Comparison of ENCODE assay signal across 8 mouse cellular contexts in genomic region chrX:71050677-71051311, GRCm38 (mm10). TPM values are rescaled to one million over a fixed set of nuclear protein-coding genes. Genes with fewer than 3 reads are reported as not detected.
A peak's percentile ranks its signal among the peaks of the same experiment; 100 is the strongest.
DNase-seq lines count a peak whose midpoint lies in the region; ATAC-seq lines count a peak whose summit lies in the region.

No protein-coding gene starts in this region.

- peaks cover 3% of the 10 kb centered on the region; the same call in 1 of the 2 replicates for H3K27me3 ChIP-seq in hindbrain, embryonic 16.5 days (replicated peaks; ENCODE audit: control insufficient read depth, insufficient read depth, low read length)
- H3K27me3 ChIP-seq in limb, embryonic 15.5 days, result peaks cover 63% of the 10 kb centered on the region

- H3K4me3 ChIP-seq in hindbrain, embryonic 16.5 days (ENCODE audit: low read length), result peak overlapping the region; percentile 59
- H3K4me3 ChIP-seq in limb, embryonic 15.5 days, result peak overlapping the region; percentile 47

- peak; percentile 93 for DNase-seq in heart, adult 11 months
- DNase-seq in heart, adult 8-10 months (ENCODE audit: low spot score), result no peak
- peak; percentile 34 to 52 for DNase-seq in cerebellum, adult 18-20 months
- DNase-seq in frontal cortex, postnatal 10 days (ENCODE audit: low spot score in 2 of 2), result peak; percentile 9 to 27
- peak; percentile 28 for DNase-seq in retina, embryonic 14.5 days (ENCODE audit: low spot score)

- no peaks in the 10 kb centered on the region for H3K9me3 ChIP-seq in hindbrain, embryonic 16.5 days (ENCODE audit: control insufficient read depth, low read length)
- H3K9me3 ChIP-seq in limb, embryonic 15.5 days, result no peaks in the 10 kb centered on the region; the same call in 1 of the 2 replicates

- peak overlapping the region; percentile 71 for H3K4me2 ChIP-seq in hindbrain, embryonic 16.5 days (ENCODE audit: low read length)
- H3K4me2 ChIP-seq in limb, embryonic 15.5 days, result peak overlapping the region; percentile 67

- peak overlapping the region; percentile 71 for H3K9ac ChIP-seq in hindbrain, embryonic 16.5 days (ENCODE audit: low read depth, low read length)
- H3K9ac ChIP-seq in limb, embryonic 15.5 days, result 0 out of 2 replicates have a peak overlapping the region, but pooled peaks have one; percentile 4

- peak overlapping the region; percentile 76 for H3K27ac ChIP-seq in hindbrain, embryonic 16.5 days (ENCODE audit: low read depth, low read length)
- no peak overlapping the region for H3K27ac ChIP-seq in limb, embryonic 15.5 days

- H3K36me3 ChIP-seq in hindbrain, embryonic 16.5 days (ENCODE audit: control insufficient read depth, insufficient read depth, low read length), result no peaks in the 10 kb centered on the region
- H3K36me3 ChIP-seq in limb, embryonic 15.5 days, result no peaks in the 10 kb centered on the region

- no peaks in the 10 kb centered on the region for H3K4me1 ChIP-seq in hindbrain, embryonic 16.5 days (ENCODE audit: control insufficient read depth, insufficient read depth, low read depth, low read length)
- H3K4me1 ChIP-seq in limb, embryonic 15.5 days, result peaks cover 2% of the 10 kb centered on the region; the same call in 1 of the 2 replicates

- peak; percentile 37 for ATAC-seq in hindbrain, embryonic 16.5 days
- no peak for ATAC-seq in limb, embryonic 15.5 days (ENCODE audit: insufficient number of reproducible peaks, low FRiP score, low TSS enrichment, low read depth)
- no peak for ATAC-seq in megakaryocyte-erythroid progenitor cell, adult 5-6 weeks (replicated peaks; ENCODE audit: low FRiP score, low TSS enrichment, poor library complexity, severe bottlenecking)

- 21% methylated on average over 26 of the region's 26 CpGs for WGBS in hindbrain, embryonic 16.5 days
- 19% methylated on average over 26 of the region's 26 CpGs for WGBS in limb, embryonic 15.5 days

RNA-seq across cellular contexts. Expression of gene Mamld1, which starts 0.7 kb away (rescaled TPM):
- 1 to 10 TPM; 4.2 to 5.1 (median 4.4) TPM for total RNA-seq in heart, adult 8-10 months (2022)
- 5.1 and 7.5 TPM in 2 replicates for polyA plus RNA-seq in hindbrain, embryonic 16.5 days (2015; fragmentation: Nextera tagmentation; extraction: Ambion mirVana)
- 1.4 and 1.8 TPM in 2 replicates for polyA plus RNA-seq in limb, embryonic 15.5 days (2015; fragmentation: Nextera tagmentation; extraction: Ambion mirVana)
- not detected in 2 replicates for total RNA-seq in megakaryocyte-erythroid progenitor cell, adult 5-6 weeks (2014; fragmentation: Nextera tagmentation)
- not detected in 2 replicates for total RNA-seq in megakaryocyte-erythroid progenitor cell, adult 5-6 weeks (2017)

Comparison
In these comparisons a context has a peak if more than half of its experiments do, and no peak if none do; other contexts are left out.
1. RNA of gene Mamld1, which starts 0.7 kb away (total RNA-seq): 4.2 to 5.1 TPM in heart, adult 8-10 months; not detected in megakaryocyte-erythroid progenitor cell, adult 5-6 weeks; every median in the first group is over 4 times any median in the second.